Mouse (Mus musculus): ENCODE data around the gene BC004004.
"Not testable (repeated sequence)": the region's sequence is repeated elsewhere in the genome, so short reads cannot be mapped to it uniquely, and the experiment has no call there.

Gene BC004004

DNA sequence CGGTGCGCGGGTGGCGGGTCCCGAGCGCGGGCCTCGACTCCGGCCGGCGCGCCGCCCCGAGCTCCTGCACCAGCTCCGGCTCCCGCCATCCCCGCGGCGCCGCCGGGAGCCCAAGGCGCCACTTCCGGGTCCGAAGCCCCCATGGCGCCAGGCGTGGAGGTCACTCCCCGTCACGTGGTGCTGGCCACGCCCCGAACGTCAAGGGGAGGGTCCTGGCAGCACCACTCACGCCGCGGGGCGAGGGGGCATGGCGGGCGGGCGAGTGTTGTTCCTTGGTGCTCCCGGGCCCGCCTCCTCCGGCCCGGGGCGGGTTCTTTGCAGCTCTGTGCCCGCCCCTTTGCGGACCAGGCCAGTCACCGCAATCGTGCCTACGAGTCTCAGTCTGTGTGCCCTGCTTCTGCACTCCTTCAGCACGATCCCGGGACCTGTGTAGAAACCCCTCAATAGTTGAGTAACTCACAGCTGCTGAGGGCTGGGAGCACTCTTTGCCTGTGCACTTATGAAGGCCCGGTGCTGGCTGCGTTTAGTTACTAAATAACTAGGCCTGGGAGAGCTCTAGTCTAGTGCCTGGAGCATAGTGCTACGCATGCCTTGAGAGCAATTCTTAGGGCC, 79.2 kb downstream of the BC004004 start, which contains the start of gene Mtch1:
TSS of gene Mtch1 (minus strand) at position 290 of the 612 bp plus-strand sequence.
- DNase-seq (ENCODE audit: low read depth), result peak; percentile 97

DNA sequence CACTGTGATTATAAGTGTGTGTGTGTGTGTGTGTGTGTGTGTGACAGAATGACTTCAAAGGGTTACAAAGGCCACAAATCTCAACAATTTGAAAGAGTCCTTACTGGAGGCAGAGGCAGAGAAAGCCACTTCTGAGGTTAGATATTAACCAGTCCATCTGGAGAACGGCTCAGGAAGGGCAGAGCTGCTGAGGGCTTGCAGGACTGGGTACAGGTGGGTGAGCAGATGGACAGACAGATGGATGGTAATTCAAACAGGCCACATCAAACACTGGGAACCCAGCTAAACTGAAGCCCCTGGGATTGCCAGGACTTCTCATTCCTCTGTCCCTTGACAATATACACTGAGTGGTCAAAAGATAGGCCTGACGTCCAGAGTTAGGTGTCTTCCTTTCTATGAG, 80.4 kb downstream of the BC004004 start:
- no peak for DNase-seq (ENCODE audit: low read depth)

DNA sequence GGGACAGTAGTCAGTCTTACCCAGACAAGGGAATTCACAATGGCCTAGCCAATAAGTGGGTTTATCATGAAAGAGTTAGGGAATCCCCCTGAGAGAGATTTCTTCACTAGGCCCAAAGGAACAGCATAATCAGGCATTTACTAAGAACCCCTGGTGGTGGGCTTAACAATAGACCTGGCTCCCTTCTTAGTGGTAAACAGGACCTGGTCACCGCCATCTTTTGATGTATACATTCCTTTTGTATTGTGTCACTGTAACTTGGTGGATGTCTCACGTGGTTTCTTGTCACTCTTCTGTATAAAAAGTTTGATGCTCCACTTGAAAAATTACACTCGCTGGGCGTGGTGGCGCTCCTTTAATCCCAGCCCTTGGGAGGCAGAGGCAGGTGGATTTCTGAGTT, 82.5 kb downstream of the BC004004 start:
- not testable (repeated sequence) for DNase-seq (ENCODE audit: low read depth)

- DNase-seq (ENCODE audit: low read depth), result peak; percentile 29
These were observed 86.9 kb downstream of the BC004004 start for GRCm38 (mm10) chr17:29355461-29355840.

DNA sequence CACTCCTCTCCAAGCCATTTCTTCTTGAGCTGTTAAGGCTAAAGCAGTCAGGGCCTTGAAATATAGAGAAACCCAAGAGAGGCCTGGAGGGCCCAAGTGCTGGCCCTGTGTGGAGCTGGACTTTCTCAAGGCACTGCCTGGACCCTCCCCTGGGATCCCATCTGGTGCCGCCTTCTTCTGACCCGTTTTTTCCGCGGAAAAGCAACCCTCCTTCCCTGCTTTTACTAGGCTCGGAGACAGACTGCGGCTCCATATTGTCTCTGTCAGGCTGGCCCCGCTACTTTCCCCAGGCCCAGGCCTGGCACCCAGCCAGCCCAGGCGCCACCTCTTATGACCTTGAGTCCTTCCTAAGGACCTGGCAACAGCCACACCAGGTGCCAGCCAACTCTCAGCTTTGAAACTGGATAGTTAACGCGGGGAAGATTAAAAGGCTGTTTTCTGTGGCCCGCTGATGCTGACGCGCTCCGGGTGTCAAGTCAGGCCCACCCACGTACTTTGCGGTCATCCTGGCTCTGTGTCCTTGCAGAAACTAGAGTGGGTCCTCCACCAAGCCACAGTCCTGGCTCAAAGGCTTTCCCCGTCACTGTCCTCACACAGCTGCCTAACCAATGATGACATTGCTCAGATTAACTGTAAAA, 87.4 kb downstream of the BC004004 start:
- peak; percentile 74 for DNase-seq (ENCODE audit: low read depth)

GRCm38 (mm10) chr17:29356479-29356856, 87.9 kb downstream of the BC004004 start:
- peak; percentile 92 for DNase-seq (ENCODE audit: low read depth)

GRCm38 (mm10) chr17:29356882-29357281, 88.3 kb downstream of the BC004004 start:
- no peak for DNase-seq (ENCODE audit: low read depth)

DNA sequence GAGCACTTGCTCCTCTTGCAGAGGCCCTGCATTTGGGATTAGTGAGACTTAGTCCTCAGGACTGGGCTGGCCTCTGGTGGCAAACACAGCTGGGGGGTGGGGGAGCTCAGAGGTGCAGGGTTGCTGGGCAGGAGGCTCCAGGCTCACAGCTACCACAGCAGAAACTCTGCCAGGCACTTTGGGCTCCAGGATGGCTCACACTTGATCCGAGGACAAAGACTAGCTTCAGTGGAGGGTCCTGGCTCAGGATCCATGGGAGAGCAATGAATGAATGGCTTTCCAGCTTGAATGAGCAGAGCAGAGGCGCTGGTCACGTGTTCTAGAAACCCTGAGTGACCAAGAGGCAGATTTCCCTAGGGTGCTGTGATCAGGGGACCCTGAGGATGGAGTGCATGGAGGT, 90.3 kb downstream of the BC004004 start:
- no peak for DNase-seq (ENCODE audit: low read depth)

GRCm38 (mm10) chr17:29360761-29361221, 92.2 kb downstream of the BC004004 start, which contains the start of gene Fgd2:
TSS of gene Fgd2 (plus strand) at chr17:29360914.
- peak; percentile 86 for DNase-seq (ENCODE audit: low read depth)

DNA sequence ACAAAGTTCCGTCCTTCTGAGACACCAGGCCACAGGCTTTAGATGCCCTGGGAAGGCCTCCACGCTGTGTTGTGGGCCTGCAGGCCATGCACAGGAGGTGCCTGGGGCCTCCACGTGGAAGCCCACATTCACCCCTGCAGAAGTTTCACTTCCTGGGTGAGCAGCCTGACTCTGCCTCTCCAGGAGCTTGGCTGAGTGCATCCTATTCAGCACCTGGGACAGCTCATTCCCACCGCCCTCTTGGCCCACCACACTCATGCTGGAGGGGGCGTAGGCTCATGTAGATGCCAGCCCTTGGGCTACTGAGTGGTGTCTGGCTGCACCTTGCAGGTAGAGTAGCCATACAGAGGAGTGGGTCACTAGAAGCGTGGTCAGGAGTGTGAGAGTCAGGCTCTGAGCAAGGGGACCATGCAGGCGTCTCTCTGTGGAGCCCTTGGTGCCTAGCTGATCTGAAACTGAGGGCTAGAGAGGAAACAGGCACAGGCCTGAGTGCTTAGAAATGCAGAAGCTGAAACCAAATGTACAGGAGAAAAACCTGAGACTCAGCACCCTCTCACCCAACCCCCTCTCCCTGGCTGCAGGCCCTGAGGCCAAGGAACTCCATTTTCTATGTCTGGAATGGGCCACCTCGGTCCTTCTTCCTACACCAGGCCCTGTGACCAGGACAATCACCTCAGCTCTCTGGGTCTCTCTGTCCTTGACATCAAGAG, 93.5 kb downstream of the BC004004 start:
- peak; percentile 42 for DNase-seq (ENCODE audit: low read depth)

GRCm38 (mm10) chr17:29363109-29363508, 94.5 kb downstream of the BC004004 start:
- DNase-seq (ENCODE audit: low read depth), result no peak

Measured in 416B (cell line).